Mouse (Mus musculus) left cerebral cortex, adult 8-10 months (tissue): ENCODE measurements around the gene Rap1gds1. TPM values are rescaled to one million over a fixed set of nuclear protein-coding genes. Genes with fewer than 3 reads are reported as not detected.

Source experiments
- DNase-seq, 2 experiments: peaks; one replicate each; pipeline ENCODE4 v3.0.0; 2022; ENCODE audit warnings: low spot score in 2 of 2
- total RNA-seq, 4 experiments: library from RNA; stranded (reverse); gene quantifications; 2 replicates each; pipeline ENCODE4 v1.2.4; 2022

Gene Rap1gds1
- 100 to 1,000 TPM; 249 to 287 (median 264) TPM for total RNA-seq

GRCm38 (mm10) chr3:139074484-139075211, at the start of gene Rap1gds1:
Rap1gds1 (minus strand) TSS chr3:139075201.
- DNase-seq, result peak; percentile 52 to 64

GRCm38 (mm10) chr3:139118446-139118845, 43.4 kb upstream of the Rap1gds1 start:
- DNase-seq, result no peak

- DNase-seq, result no peak
These were observed 41.8 kb upstream of the Rap1gds1 start for GRCm38 (mm10) chr3:139116733-139117337.

- no peak for DNase-seq
These were observed 37.5 kb upstream of the Rap1gds1 start for GRCm38 (mm10) chr3:139112335-139112973.

GRCm38 (mm10) chr3:139111877-139112276, 36.9 kb upstream of the Rap1gds1 start:
- DNase-seq, result no peak

GRCm38 (mm10) chr3:139108176-139108575, 33.2 kb upstream of the Rap1gds1 start:
- peak in 1 of 2 experiments; percentile 56 for DNase-seq

- DNase-seq, result peak in 1 of 2 experiments; percentile 39
These were observed 28.9 kb upstream of the Rap1gds1 start for GRCm38 (mm10) chr3:139103914-139104313.

- DNase-seq, result peak in 1 of 2 experiments; percentile 25
These were observed 28.3 kb upstream of the Rap1gds1 start for GRCm38 (mm10) chr3:139103346-139103745.

GRCm38 (mm10) chr3:139101941-139102340, 26.9 kb upstream of the Rap1gds1 start:
- no peak for DNase-seq

GRCm38 (mm10) chr3:139099284-139099683, 24.3 kb upstream of the Rap1gds1 start:
- DNase-seq, result no peak

- no peak for DNase-seq
These were observed 20.9 kb upstream of the Rap1gds1 start for GRCm38 (mm10) chr3:139095894-139096293.

- DNase-seq, result no peak
These were observed 13.5 kb upstream of the Rap1gds1 start for GRCm38 (mm10) chr3:139088526-139088925.

- no peak for DNase-seq
These were observed 9.0 kb upstream of the Rap1gds1 start for GRCm38 (mm10) chr3:139083778-139084539.

- DNase-seq, result no peak
These were observed 4.8 kb upstream of the Rap1gds1 start for GRCm38 (mm10) chr3:139079831-139080230.

- no peak for DNase-seq
These were observed 3.0 kb upstream of the Rap1gds1 start for GRCm38 (mm10) chr3:139078010-139078409.

GRCm38 (mm10) chr3:139076059-139076455, 1.1 kb upstream of the Rap1gds1 start:
- no peak for DNase-seq

- peak; percentile 72 to 86 for DNase-seq
These were observed 495 bp upstream of the Rap1gds1 start for GRCm38 (mm10) chr3:139075333-139076058.

GRCm38 (mm10) chr3:139073801-139074483, 1.1 kb downstream of the Rap1gds1 start:
- no peak for DNase-seq

GRCm38 (mm10) chr3:139069539-139069938, 5.5 kb downstream of the Rap1gds1 start:
- no peak for DNase-seq

- no peak for DNase-seq
These were observed 10.9 kb downstream of the Rap1gds1 start for GRCm38 (mm10) chr3:139064076-139064475.
